ENCODE assay signal across 10 mouse cellular contexts in the genomic region with DNA sequence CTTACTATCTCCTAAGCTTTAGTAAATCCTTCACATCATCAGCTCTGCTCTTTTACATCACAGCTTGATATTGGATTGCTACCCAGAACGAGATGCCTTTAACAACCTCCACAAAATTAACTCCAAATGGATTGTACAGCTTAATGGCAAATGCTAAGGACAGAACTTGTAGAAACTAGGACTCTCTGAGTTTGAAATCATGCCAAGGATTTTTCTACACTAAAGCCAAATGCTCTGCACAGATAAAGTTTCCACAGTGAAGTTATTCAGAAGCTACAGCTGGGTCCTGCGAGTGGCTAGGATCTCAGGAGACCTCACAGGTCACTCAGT. TPM values are rescaled to one million over a fixed set of nuclear protein-coding genes. Genes with fewer than 3 reads are reported as not detected.
A peak's percentile ranks its signal among the peaks of the same experiment; 100 is the strongest.
DNase-seq lines count a peak whose midpoint lies in the region; ATAC-seq and TF ChIP-seq lines count a peak whose summit lies in the region.
"Had no signal": no experiment of that assay in that cellular context is flagged by ENCODE, and none has a peak within 500 bp of the region (broad histone marks: within the 10 kb centered on the region; RNA-seq: fewer than 3 reads in every experiment).

No protein-coding gene starts in this region.

- H3K27me3 ChIP-seq in megakaryocyte, embryonic 14.5 days (replicated peaks), result no peaks in the 10 kb centered on the region
- H3K27me3 ChIP-seq in forebrain, embryonic 13.5 days, result no peaks in the 10 kb centered on the region
- no peaks in the 10 kb centered on the region for H3K27me3 ChIP-seq in limb, embryonic 14.5 days (ENCODE audit: control insufficient read depth, insufficient read depth, low read length)
- no peaks in the 10 kb centered on the region for H3K27me3 ChIP-seq in stomach, embryonic 15.5 days (replicated peaks)

- H3K9me3 ChIP-seq in megakaryocyte, embryonic 14.5 days, result no peaks in the 10 kb centered on the region
- no peaks in the 10 kb centered on the region for H3K9me3 ChIP-seq in forebrain, embryonic 13.5 days (replicated peaks)
- H3K9me3 ChIP-seq in limb, embryonic 14.5 days (ENCODE audit: control insufficient read depth, low read length), result no peaks in the 10 kb centered on the region
- H3K9me3 ChIP-seq in stomach, embryonic 15.5 days, result no peaks in the 10 kb centered on the region

- peak overlapping the region; percentile 82 for H3K4me3 ChIP-seq in megakaryocyte, embryonic 14.5 days (replicated peaks)
- H3K4me3 ChIP-seq in forebrain, embryonic 13.5 days, result peak overlapping the region; percentile 50
- H3K4me3 ChIP-seq in limb, embryonic 14.5 days (replicated peaks; ENCODE audit: low read length), result peak overlapping the region; percentile 39
- H3K4me3 ChIP-seq in stomach, embryonic 15.5 days (replicated peaks), result peak overlapping the region; percentile 44

- no peaks in the 10 kb centered on the region for H3K36me3 ChIP-seq in megakaryocyte, embryonic 14.5 days (replicated peaks; ENCODE audit: low read length)
- H3K36me3 ChIP-seq in forebrain, embryonic 13.5 days (ENCODE audit: poor library complexity, severe bottlenecking), result no peaks in the 10 kb centered on the region
- no peaks in the 10 kb centered on the region for H3K36me3 ChIP-seq in limb, embryonic 14.5 days (ENCODE audit: control insufficient read depth, insufficient read depth, low read length)
- H3K36me3 ChIP-seq in stomach, embryonic 15.5 days, result no peaks in the 10 kb centered on the region

- H3K4me2 ChIP-seq in forebrain, embryonic 13.5 days, result peak overlapping the region; percentile 60
- H3K4me2 ChIP-seq in limb, embryonic 14.5 days (replicated peaks; ENCODE audit: low read depth, low read length, severe bottlenecking), result peak overlapping the region; percentile 43
- H3K4me2 ChIP-seq in stomach, embryonic 15.5 days, result peak overlapping the region; percentile 64

- ATAC-seq in megakaryocyte, adult 5-6 weeks (ENCODE audit: poor library complexity, severe bottlenecking), result no peak
- no peak for ATAC-seq in forebrain, embryonic 13.5 days
- peak; percentile 32; the same call in 1 of the 2 replicates for ATAC-seq in limb, embryonic 14.5 days (ENCODE audit: low FRiP score, low read depth)
- no peak for ATAC-seq in stomach, embryonic 15.5 days (ENCODE audit: insufficient read depth, low FRiP score, low read depth)

- no peak overlapping the region for H3K27ac ChIP-seq in forebrain, embryonic 13.5 days
- H3K27ac ChIP-seq in limb, embryonic 14.5 days (replicated peaks; ENCODE audit: low read depth, low read length), result no peak overlapping the region
- H3K27ac ChIP-seq in stomach, embryonic 15.5 days, result peak overlapping the region; percentile 79; the same call in 1 of the 2 replicates

- H3K9ac ChIP-seq in forebrain, embryonic 13.5 days, result 0 out of 2 replicates have a peak overlapping the region, but pooled peaks have one; percentile 53
- no peak overlapping the region for H3K9ac ChIP-seq in limb, embryonic 14.5 days (ENCODE audit: low read depth, low read length, severe bottlenecking)
- H3K9ac ChIP-seq in stomach, embryonic 15.5 days, result no peak overlapping the region

- H3K4me1 ChIP-seq in megakaryocyte, embryonic 14.5 days, result no peaks in the 10 kb centered on the region; the same call in 1 of the 2 replicates
- peaks cover 5% of the 10 kb centered on the region for H3K4me1 ChIP-seq in forebrain, embryonic 13.5 days
- no peaks in the 10 kb centered on the region for H3K4me1 ChIP-seq in limb, embryonic 14.5 days (ENCODE audit: control insufficient read depth, insufficient read depth, low read length)
- H3K4me1 ChIP-seq in stomach, embryonic 15.5 days, result 0 out of 2 replicates have a peak, but pooled peaks cover 4% of the 10 kb centered on the region

- 42% methylated on average over 2 of the region's 2 CpGs for WGBS in forebrain, embryonic 13.5 days
- WGBS in limb, embryonic 14.5 days, result 24% methylated on average over 2 of the region's 2 CpGs
- WGBS in stomach, embryonic 15.5 days, result 25% methylated on average over 2 of the region's 2 CpGs

- DNase-seq in limb, embryonic 14.5 days (ENCODE audit: low spot score), result peak; percentile 73
- no peak for DNase-seq in frontal cortex, adult 2 months (ENCODE audit: extremely low spot score in 1 of 2, low spot score in 1 of 2)
- no peak for DNase-seq in layer of hippocampus, postnatal 10 days (ENCODE audit: low spot score in 2 of 2)
- no peak for DNase-seq in right cerebral cortex, adult 18-20 months
- DNase-seq: kidney, postnatal 10 days had no signal

- TF ChIP-seq POLR2A in limb, embryonic 14.5 days (IDR thresholded peaks at IDR 0.05; ENCODE audit: borderline replicate concordance, extremely low read depth, insufficient read depth, insufficient read length), result no peak

RNA-seq across cellular contexts. Expression of gene Gm17332, which starts 13.5 kb away (rescaled TPM):
- polyA plus RNA-seq in megakaryocyte, embryonic 14.5 days (2012; ENCODE audit: insufficient read depth, low replicate concordance), result not detected in 2 replicates
- total RNA-seq in megakaryocyte, adult 5-6 weeks (2015), result not detected in 2 replicates
- not detected in 2 replicates for total RNA-seq in megakaryocyte, adult 5-6 weeks (2017)
- not detected in 2 replicates for polyA plus RNA-seq in forebrain, embryonic 13.5 days (2015; fragmentation: Nextera tagmentation; extraction: Ambion mirVana)
- not detected in 2 replicates for polyA plus RNA-seq in limb, embryonic 14.5 days (2012; rRNA removed)
- not detected in 2 replicates for polyA plus RNA-seq in limb, embryonic 14.5 days (2014; fragmentation: Nextera tagmentation; extraction: Ambion mirVana)
- not detected in 2 replicates for polyA plus RNA-seq in stomach, embryonic 15.5 days (2015; fragmentation: Nextera tagmentation; extraction: Ambion mirVana)
- polyA plus RNA-seq in frontal cortex, adult 2 months (2012; rRNA removed), result not detected in 2 replicates
- total RNA-seq in layer of hippocampus, postnatal 10 days (2021), result not detected
- polyA plus RNA-seq: testis, adult 2 months had no signal
